ENCODE assay signal across 8 mouse cellular contexts in the genomic region with DNA sequence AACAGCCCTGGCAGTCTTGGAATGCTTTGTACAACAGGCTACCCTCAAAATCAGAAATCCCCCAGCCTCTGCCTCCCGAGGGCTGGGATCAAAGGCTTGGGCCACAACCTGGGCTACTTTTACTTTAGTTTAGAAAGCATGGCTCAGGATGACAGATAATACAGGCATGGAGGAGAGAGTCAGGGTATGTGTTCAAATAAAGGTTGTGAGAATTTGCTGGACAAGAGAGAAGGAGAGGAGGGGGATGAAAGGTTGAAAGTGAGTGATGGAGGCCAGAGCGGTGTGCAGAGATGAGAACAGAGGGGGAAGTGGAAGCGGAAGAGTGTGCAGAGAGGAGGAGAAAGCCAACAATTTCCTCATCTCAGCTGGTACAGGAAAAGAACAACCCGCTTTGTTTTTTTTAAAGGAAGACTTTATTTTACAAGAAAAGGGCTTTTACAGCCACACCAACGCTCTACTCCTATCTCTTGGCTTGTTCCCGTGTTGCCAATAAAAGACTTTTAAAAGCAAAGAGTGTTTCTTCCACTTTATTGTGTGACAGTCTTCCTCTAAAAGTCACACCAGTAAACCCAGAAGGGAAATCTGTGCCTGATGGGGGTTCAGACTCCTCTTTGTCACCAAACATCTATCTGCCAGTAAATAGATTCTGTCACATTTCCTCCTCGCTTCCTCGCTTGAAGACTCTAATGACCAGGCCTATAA. TPM values are rescaled to one million over a fixed set of nuclear protein-coding genes. Genes with fewer than 3 reads are reported as not detected.
DNase-seq lines count a peak whose midpoint lies in the region; ATAC-seq lines count a peak whose summit lies in the region.

No protein-coding gene starts in this region.

- peak overlapping the region; percentile 89 for H3K27ac ChIP-seq in heart, embryonic 15.5 days
- peak overlapping the region; percentile 68 for H3K27ac ChIP-seq in liver, embryonic 16.5 days (ENCODE audit: low read length)

- ATAC-seq in frontal cortex, adult (ENCODE audit: low TSS enrichment), result peak; percentile 38
- ATAC-seq in activated CD4-positive, CD25-positive, alpha-beta regulatory T cell, adult 4 months, result peak; percentile 36
- no peak for ATAC-seq in heart, embryonic 15.5 days (replicated peaks; ENCODE audit: insufficient number of reproducible peaks, insufficient read depth, low FRiP score, low read depth)
- no peak for ATAC-seq in liver, embryonic 16.5 days (ENCODE audit: low read depth)

- no peaks in the 10 kb centered on the region for H3K36me3 ChIP-seq in heart, embryonic 15.5 days
- no peaks in the 10 kb centered on the region for H3K36me3 ChIP-seq in liver, embryonic 16.5 days (ENCODE audit: control insufficient read depth, insufficient read depth)

- DNase-seq in frontal cortex, postnatal 25 days (ENCODE audit: low spot score in 2 of 2), result no peak
- peak; percentile 46 for DNase-seq in thymus, postnatal 14 days
- no peak for DNase-seq in ovary, adult 18-20 months (ENCODE audit: low spot score)
- no peak for DNase-seq in layer of hippocampus, postnatal 25 days (ENCODE audit: extremely low spot score in 1 of 2, low spot score in 1 of 2)

- H3K27me3 ChIP-seq in heart, embryonic 15.5 days, result no peaks in the 10 kb centered on the region
- peaks cover 5% of the 10 kb centered on the region; the same call in 1 of the 2 replicates for H3K27me3 ChIP-seq in liver, embryonic 16.5 days (ENCODE audit: control insufficient read depth, insufficient read depth, low read depth, low read length)

- no peak overlapping the region for H3K9ac ChIP-seq in heart, embryonic 15.5 days
- no peak overlapping the region for H3K9ac ChIP-seq in liver, embryonic 16.5 days (ENCODE audit: low read depth, low read length)

- WGBS in heart, embryonic 15.5 days, result 50% methylated on average over 8 of the region's 8 CpGs
- WGBS in liver, embryonic 16.5 days (ENCODE audit: insufficient replicate concordance), result 23% methylated on average over 8 of the region's 8 CpGs

- H3K4me3 ChIP-seq in heart, embryonic 15.5 days, result peak overlapping the region; percentile 22; the same call in 1 of the 2 replicates
- peak overlapping the region; percentile 14; the same call in 1 of the 2 replicates for H3K4me3 ChIP-seq in liver, embryonic 16.5 days (ENCODE audit: low read depth, low read length)

- H3K4me1 ChIP-seq in heart, embryonic 15.5 days (replicated peaks), result peaks cover 39% of the 10 kb centered on the region
- no peaks in the 10 kb centered on the region for H3K4me1 ChIP-seq in liver, embryonic 16.5 days (ENCODE audit: control insufficient read depth, low read depth, low read length)

- peak overlapping the region; percentile 53 for H3K4me2 ChIP-seq in heart, embryonic 15.5 days
- peak overlapping the region; percentile 24; the same call in 1 of the 2 replicates for H3K4me2 ChIP-seq in liver, embryonic 16.5 days (ENCODE audit: low read depth, low read length)

- no peaks in the 10 kb centered on the region for H3K9me3 ChIP-seq in heart, embryonic 15.5 days (replicated peaks)
- H3K9me3 ChIP-seq in liver, embryonic 16.5 days (replicated peaks; ENCODE audit: control insufficient read depth, low read length), result no peaks in the 10 kb centered on the region

RNA-seq across cellular contexts. Expression of a gene that starts 8.6 kb away (rescaled TPM):
- polyA plus RNA-seq in activated CD4-positive, CD25-positive, alpha-beta regulatory T cell, adult 4 months (2017; shearing (Covaris generic)), result 10 to 100 TPM; 66.2 to 77.1 TPM
- polyA plus RNA-seq in heart, embryonic 15.5 days (2015; fragmentation: Nextera tagmentation; extraction: Ambion mirVana), result 53.4 and 54.8 TPM in 2 replicates
- polyA plus RNA-seq in liver, embryonic 16.5 days (2015; fragmentation: Nextera tagmentation; extraction: Ambion mirVana), result 9.4 and 11.6 TPM in 2 replicates
- 100 to 1,000 TPM; 311 to 324 TPM for total RNA-seq in layer of hippocampus, postnatal 25 days (2021)

Comparison
In these comparisons a context has a peak if more than half of its experiments do, and no peak if none do; other contexts are left out.
1. ATAC-seq: peak in frontal cortex, adult (single experiment) and activated CD4-positive, CD25-positive, alpha-beta regulatory T cell, adult 4 months (single experiment); none in heart, embryonic 15.5 days (single experiment) and liver, embryonic 16.5 days (single experiment).